Mouse (Mus musculus) embryonic fibroblast, embryonic 13.5 days (primary cell): Measurements from ENCODE around the gene Vwce. TPM values are rescaled to one million over a fixed set of nuclear protein-coding genes. Genes with fewer than 3 reads are reported as not detected.

Source experiments
- H3K27ac ChIP-seq: 2 replicates; pipeline ENCODE4 v1.5.1; 2012; ENCODE audit warnings: low read length, control low read depth, inconsistent platforms; ENCODE audit not compliant: insufficient read depth
- H3K4me1 ChIP-seq: 2 replicates; pipeline ENCODE4 v1.6.1; 2011; ENCODE audit warnings: low read length; ENCODE audit not compliant: control insufficient read depth, insufficient read depth
- H3K4me3 ChIP-seq: 2 replicates; pipeline ENCODE4 v1.5.1; 2011; ENCODE audit warnings: mild to moderate bottlenecking, control low read depth, low read length; ENCODE audit not compliant: insufficient read depth
- CTCF ChIP-seq: IDR thresholded peaks from 2 replicates; pipeline ENCODE4 v1.5.1; 2011; ENCODE audit warnings: mild to moderate bottlenecking, control low read depth, low read length, moderate library complexity, borderline replicate concordance; ENCODE audit not compliant: insufficient read depth
- POLR2A ChIP-seq: IDR thresholded peaks from 2 replicates; pipeline ENCODE4 v1.6.1; 2011; ENCODE audit warnings: low read depth, mild to moderate bottlenecking, control low read depth, low read length, moderate library complexity
- polyA plus RNA-seq: library from polyadenylated mRNA; stranded (reverse); fragments of >200 nt; gene quantifications from 2 replicates; pipeline ENCODE4 v1.2.4, GENCODE M21; 2011; ENCODE audit warnings: low read depth; ENCODE audit not compliant: missing spikeins, insufficient read length

Gene Vwce
- 0.70 and 1.1 TPM in 2 replicates for polyA plus RNA-seq

- no peak within 1 kb of the TSS for H3K4me3 ChIP-seq
- H3K27ac ChIP-seq, result no peak within 1 kb of the TSS
- H3K4me1 ChIP-seq, result no peaks in the 10 kb centered on the region
- TF ChIP-seq CTCF, result no peak; the same call in 1 of the 2 replicates
- TF ChIP-seq POLR2A, result no peak
Observed at GRCm38 (mm10) chr19:10634106-10634871, at the start of gene Vwce. Gene Vwce (plus strand): TSS chr19:10634213.

- Histone ChIP-seq H3K4me3 (no peak overlapping the region), H3K4me1 (no peaks in the 10 kb centered on the region), H3K27ac (no peak overlapping the region)
- TF ChIP-seq POLR2A (no peak), CTCF (no peak)
Observed at GRCm38 (mm10) chr19:10585112-10585511, 48.9 kb upstream of the Vwce start.

- Histone ChIP-seq H3K4me1 (no peaks in the 10 kb centered on the region), H3K4me3 (no peak overlapping the region), H3K27ac (no peak overlapping the region)
- TF ChIP-seq CTCF (no peak), POLR2A (no peak)
Observed at GRCm38 (mm10) chr19:10587231-10587630, 46.8 kb upstream of the Vwce start.

GRCm38 (mm10) chr19:10589127-10589857, 44.7 kb upstream of the Vwce start:
- no peak overlapping the region for H3K4me3 ChIP-seq
- H3K27ac ChIP-seq, result no peak overlapping the region
- TF ChIP-seq POLR2A (no peak), CTCF (no peak)
- no peaks in the 10 kb centered on the region for H3K4me1 ChIP-seq

- H3K4me3 ChIP-seq, result no peak overlapping the region
- no peaks in the 10 kb centered on the region for H3K4me1 ChIP-seq
- TF ChIP-seq CTCF, result no peak
- TF ChIP-seq POLR2A, result no peak
- no peak overlapping the region for H3K27ac ChIP-seq
Observed at GRCm38 (mm10) chr19:10590301-10590700, 43.7 kb upstream of the Vwce start.

GRCm38 (mm10) chr19:10591659-10592377, 42.2 kb upstream of the Vwce start:
- H3K4me3 ChIP-seq, result no peak overlapping the region
- H3K4me1 ChIP-seq, result no peaks in the 10 kb centered on the region
- no peak overlapping the region for H3K27ac ChIP-seq
- TF ChIP-seq POLR2A, result no peak
- no peak for TF ChIP-seq CTCF

- TF ChIP-seq POLR2A, result no peak
- no peak for TF ChIP-seq CTCF
- no peak overlapping the region for H3K27ac ChIP-seq
- no peak overlapping the region for H3K4me3 ChIP-seq
Observed at GRCm38 (mm10) chr19:10598188-10598587, 35.8 kb upstream of the Vwce start.

GRCm38 (mm10) chr19:10599648-10600047, 34.4 kb upstream of the Vwce start:
- Histone ChIP-seq H3K27ac (no peak overlapping the region), H3K4me1 (peaks cover 17% of the 10 kb centered on the region), H3K4me3 (no peak overlapping the region)
- TF ChIP-seq POLR2A (no peak), CTCF (no peak)

More at GRCm38 (mm10) chr19:10598188-10598587, 35.8 kb upstream of the Vwce start:
- peaks cover 8% of the 10 kb centered on the region for H3K4me1 ChIP-seq

GRCm38 (mm10) chr19:10602247-10602769, 31.7 kb upstream of the Vwce start:
- H3K27ac ChIP-seq, result peak overlapping the region; percentile 93
- H3K4me3 ChIP-seq, result peak overlapping the region; percentile 7; the same call in 1 of the 2 replicates
- H3K4me1 ChIP-seq, result peaks cover 18% of the 10 kb centered on the region
- TF ChIP-seq POLR2A (no peak; the same call in 1 of the 2 replicates), CTCF (no peak)

- TF ChIP-seq POLR2A (peak; percentile 66), CTCF (peak; percentile 77)
- H3K4me1 ChIP-seq, result peaks cover 18% of the 10 kb centered on the region
- peak overlapping the region; percentile 7; the same call in 1 of the 2 replicates for H3K4me3 ChIP-seq
- peak overlapping the region; percentile 93 for H3K27ac ChIP-seq
Observed at GRCm38 (mm10) chr19:10602787-10603186, 31.2 kb upstream of the Vwce start.
